Mouse (Mus musculus): ENCODE measurements at regions not wholly inside any gene's neighbourhood (a gene's known extent, or its start where the extent isn't known, plus 50 kb on each side); places are given as distances from the start of the nearest gene placed in this dataset.

- TF ChIP-seq POLR2A (IDR thresholded peaks at IDR 0.05; ENCODE audit: borderline replicate concordance, control insufficient read depth, low read depth, low read length) (no peak), CTCF (IDR thresholded peaks at IDR 0.05; ENCODE audit: control insufficient read depth, insufficient read depth, low read length) (no peak)
These were observed 154.3 kb upstream of the Phactr1 start for GRCm38 (mm10) chr13:42526163-42526562.
